Mouse (Mus musculus): Measurements from ENCODE around the gene Gm11492.

- TF ChIP-seq ETS1 (IDR thresholded peaks at IDR 0.05; ENCODE audit: low read depth, low read length), result no peak
- TF ChIP-seq MAFK (IDR thresholded peaks at IDR 0.05; ENCODE audit: borderline replicate concordance, low read depth, low read length), result no peak
- TF ChIP-seq POLR2A (IDR thresholded peaks at IDR 0.05; ENCODE audit: control insufficient read depth in 1 of 2, insufficient read depth in 1 of 2, low read depth in 1 of 2, low read length in 2 of 2, poor library complexity in 1 of 2), result no peak
- no peak for TF ChIP-seq MYC (IDR thresholded peaks at IDR 0.05; ENCODE audit: low read depth, low read length)
These were observed 37.1 kb downstream of the Gm11492 start for GRCm38 (mm10) chr11:87603571-87603970.

Measured in MEL (cell line).